Mouse (Mus musculus) effector memory CD4-positive, alpha-beta T cell, adult 7 months (primary cell): ENCODE data around the gene Hsf5. TPM values are rescaled to one million over a fixed set of nuclear protein-coding genes. Genes with fewer than 3 reads are reported as not detected.

Experiments used
- polyA plus RNA-seq: library from polyadenylated mRNA; unstranded; fragments of 100-300 nt; shearing (Covaris generic); gene quantifications from one replicate; pipeline ENCODE4 v1.2.1, GENCODE M21; 2017

Gene Hsf5
- 0.15 TPM for polyA plus RNA-seq

DNA sequence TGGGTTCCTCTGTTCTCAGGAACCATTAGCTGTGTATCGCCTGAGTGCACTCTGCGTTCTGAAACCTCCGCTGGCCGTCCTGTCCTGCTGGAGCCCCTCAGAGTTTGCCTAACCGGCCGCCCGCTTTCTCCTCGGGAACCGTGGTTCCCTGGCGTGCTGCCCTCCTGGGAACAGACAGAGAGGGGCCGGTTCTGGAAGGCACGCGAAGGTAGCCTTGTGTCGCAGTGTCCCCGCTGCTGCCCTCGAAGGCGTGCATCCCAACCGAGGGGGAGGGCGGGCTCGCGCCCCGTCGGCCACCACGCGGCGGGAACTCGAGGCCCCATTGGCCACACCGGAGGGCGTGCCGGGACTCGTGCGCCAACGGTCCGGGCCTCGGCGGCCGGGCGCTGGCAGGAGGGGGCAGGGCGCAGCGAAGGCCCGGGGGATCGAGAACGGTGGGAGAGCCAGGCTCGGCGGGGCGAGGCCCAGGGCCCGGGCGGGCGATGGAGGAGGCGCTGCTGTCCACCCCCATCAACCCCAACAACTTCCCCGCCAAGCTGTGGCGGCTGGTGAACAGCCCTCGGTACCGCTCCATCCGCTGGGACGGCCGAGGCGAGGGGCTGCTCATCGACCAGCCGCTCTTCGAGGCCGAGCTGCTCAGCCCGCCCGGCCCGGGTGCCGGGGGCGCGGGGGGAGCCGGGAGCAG is at the start of gene Hsf5:
Gene Hsf5, plus strand, starts transcription at position 375 of the 685 bp plus-strand sequence.

DNA sequence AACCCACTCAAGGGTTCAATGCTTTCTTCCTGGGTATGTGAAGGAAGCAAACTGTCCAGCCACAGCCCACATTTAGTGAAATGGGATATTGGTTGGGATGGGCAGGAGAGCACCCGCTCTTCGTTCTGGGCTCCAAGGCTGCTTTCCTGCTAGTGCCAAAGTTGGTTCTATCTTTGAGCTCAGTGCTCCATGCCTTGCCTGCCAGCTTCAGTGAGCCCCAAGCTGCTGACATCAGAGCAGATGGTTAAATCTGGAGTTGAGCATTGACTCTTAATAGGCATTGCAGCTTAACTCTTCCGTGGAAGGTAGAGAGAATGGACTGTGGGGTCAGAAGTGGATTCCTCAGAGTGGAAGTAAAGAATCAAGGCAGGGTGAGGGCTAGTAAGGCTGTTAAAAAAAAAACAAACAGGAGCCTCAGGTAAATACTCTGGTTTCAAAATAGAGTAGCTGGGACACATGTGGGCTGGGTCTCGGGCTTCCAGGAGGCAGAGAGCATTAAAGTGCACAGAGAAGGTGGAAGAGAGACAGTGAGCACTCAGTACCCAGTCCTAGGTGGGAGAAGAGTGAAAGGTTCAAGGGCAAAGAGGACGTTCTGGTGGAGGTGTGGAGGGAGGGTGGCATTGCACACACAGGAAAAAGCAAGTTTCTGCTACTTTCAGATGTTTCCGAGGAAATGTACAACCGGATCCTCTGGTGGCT is 48.6 kb upstream of the Hsf5 start, which contains the start of gene Sept4:
Gene Sept4, plus strand, starts transcription at position 649 of the 699 bp plus-strand sequence.

DNA sequence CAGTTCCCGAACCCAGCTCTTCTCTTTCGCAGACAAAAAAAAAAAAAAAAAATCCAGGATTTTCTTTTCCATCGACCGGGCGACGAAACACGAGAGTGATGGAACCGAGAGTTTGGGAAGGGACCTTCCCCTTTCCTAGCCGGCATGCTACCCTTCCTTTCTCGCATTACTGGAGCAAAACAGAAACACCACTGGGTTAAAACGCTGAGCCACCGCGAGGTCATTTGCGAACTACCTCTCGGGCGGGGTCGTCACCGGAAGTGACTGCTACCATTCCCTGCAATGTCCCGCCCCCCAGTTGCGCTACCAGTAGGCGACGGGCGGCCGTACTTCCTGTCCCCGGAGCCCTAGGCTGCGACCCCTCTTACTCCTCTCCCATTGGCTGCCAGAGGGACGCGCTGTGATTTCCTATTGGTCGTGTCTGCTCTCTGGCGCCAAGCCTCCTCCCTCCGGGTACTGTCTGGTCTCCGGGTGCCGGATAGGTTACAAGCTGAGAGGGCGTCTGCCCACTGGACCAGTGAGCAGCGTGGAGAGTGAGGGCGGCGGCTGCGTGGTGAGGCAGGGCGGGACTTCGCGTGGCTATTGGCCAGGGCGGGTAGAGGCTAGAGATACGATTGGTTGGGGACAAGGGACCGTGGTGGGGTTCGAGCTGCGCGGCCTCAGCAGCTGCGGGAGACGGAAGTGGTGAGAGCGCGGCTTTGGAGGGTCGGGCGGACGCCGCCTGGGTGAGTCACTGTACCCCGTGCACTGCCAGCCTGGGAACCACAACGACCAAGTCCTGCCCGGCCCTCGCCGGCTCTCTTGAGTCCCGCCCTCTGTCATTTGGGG is 25.2 kb upstream of the Hsf5 start, which contains the start of gene Mtmr4:
Gene Mtmr4, plus strand, starts transcription at position 637 of the 828 bp plus-strand sequence.

DNA sequence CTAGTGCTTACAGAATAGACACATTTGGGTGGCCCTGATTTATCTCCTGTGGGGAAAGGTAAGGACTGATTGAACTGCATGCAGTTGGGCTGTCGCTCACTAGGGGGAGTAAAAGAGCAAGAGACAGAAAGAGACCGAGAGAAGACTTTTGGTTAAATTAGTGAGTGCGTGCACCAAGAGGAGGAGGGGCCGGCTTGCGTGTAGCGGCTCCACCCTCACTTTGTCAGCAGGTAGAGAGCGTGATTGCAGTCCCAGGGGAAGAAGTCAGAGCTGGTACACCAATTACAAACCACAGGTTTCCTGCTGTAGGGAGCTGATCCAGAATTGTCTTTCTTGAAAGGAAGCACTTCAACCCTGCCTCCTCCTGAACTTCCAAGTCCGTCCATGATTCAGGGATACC is 45.4 kb downstream of the Hsf5 start, which contains the start of gene Rnf43:
Gene Rnf43, plus strand, starts transcription at position 316 of the 400 bp plus-strand sequence.

Other genes starting within 250 kb of the Hsf5 start
- 2.6 TPM for gene Rad51c, start 212.2 kb upstream of the Hsf5 start, polyA plus RNA-seq
- gene Tex14, start 212.1 kb upstream of the Hsf5 start, polyA plus RNA-seq = 1.5 TPM
- not detected for gene Gm11492, start 50.5 kb upstream of the Hsf5 start, polyA plus RNA-seq
- gene Sept4, start 48.3 kb upstream of the Hsf5 start, polyA plus RNA-seq = 3.5 TPM
- gene Mtmr4, start 25.0 kb upstream of the Hsf5 start, polyA plus RNA-seq = 19.6 TPM
- gene Rnf43, start 45.6 kb downstream of the Hsf5 start, polyA plus RNA-seq = 6.2 TPM
- 541 TPM for gene Supt4a, start 120.4 kb downstream of the Hsf5 start, polyA plus RNA-seq
- gene Tspoap1, start 143.4 kb downstream of the Hsf5 start, polyA plus RNA-seq = 1.3 TPM
- gene Mpo, start 176.4 kb downstream of the Hsf5 start, polyA plus RNA-seq = 0.21 TPM
- not detected for gene Lpo, start 211.1 kb downstream of the Hsf5 start, polyA plus RNA-seq
- 11.4 TPM for gene Mks1, start 236.1 kb downstream of the Hsf5 start, polyA plus RNA-seq